Mouse (Mus musculus) ES-Bruce4 (cell line): Measurements from ENCODE around the gene Kansl2.

Experiments
- CTCF ChIP-seq: IDR thresholded peaks from one replicate; pipeline ENCODE4 v1.8.1; 2011; ENCODE audit warnings: low read depth, low read length
- EP300 ChIP-seq: IDR thresholded peaks from 2 replicates; pipeline ENCODE4 v1.6.1; 2011; ENCODE audit warnings: low read depth, low read length; ENCODE audit not compliant: insufficient read depth
- POLR2A ChIP-seq: IDR thresholded peaks from one replicate; pipeline ENCODE4 v1.8.1; 2011; ENCODE audit warnings: low read length; ENCODE audit not compliant: insufficient read depth

- TF ChIP-seq CTCF (no peak), POLR2A (no peak), EP300 (no peak)
These were observed 24.7 kb downstream of the Kansl2 start for GRCm38 (mm10) chr15:98509387-98509786.
